Mouse (Mus musculus) liver, postnatal 0 days (tissue): ENCODE measurements around the gene Isg20. TPM values are rescaled to one million over a fixed set of nuclear protein-coding genes. Genes with fewer than 3 reads are reported as not detected.

Experiments
- ATAC-seq: fragments of 200-750 bp; cut with Nextera tagmentation; 2 replicates; pipeline ENCODE4 v1.8.0; 2017; ENCODE audit warnings: mild to moderate bottlenecking, moderate library complexity
- DNase-seq: peaks from one replicate; pipeline ENCODE4 v3.0.0-alpha.2; 2016
- H3K27ac ChIP-seq: fragments of 300-500 bp; sonication (generic); 2 replicates; pipeline ENCODE4 v1.5.1; 2014; ENCODE audit warnings: antibody characterized with exemption, moderate library complexity, mild to moderate bottlenecking, low read depth
- H3K27me3 ChIP-seq: fragments of 300-500 bp; sonication (generic); 2 replicates; pipeline ENCODE4 v1.6.1; 2014; ENCODE audit warnings: low read length, control low read depth, mixed read lengths; ENCODE audit not compliant: insufficient read depth
- H3K36me3 ChIP-seq: fragments of 300-500 bp; sonication (generic); replicated peaks from 2 replicates; pipeline ENCODE4 v1.6.1; 2014; ENCODE audit warnings: mild to moderate bottlenecking, control low read depth, low read length, moderate library complexity, mixed read lengths; ENCODE audit not compliant: insufficient read depth
- H3K4me1 ChIP-seq: fragments of 300-500 bp; sonication (generic); 2 replicates; pipeline ENCODE4 v1.6.1; 2014; ENCODE audit warnings: antibody characterized with exemption, mild to moderate bottlenecking, control low read depth; ENCODE audit not compliant: insufficient read depth
- H3K4me2 ChIP-seq: fragments of 300-500 bp; sonication (generic); 2 replicates; pipeline ENCODE4 v1.6.1; 2014; ENCODE audit warnings: low read depth, mild to moderate bottlenecking, low read length, moderate library complexity, mixed read lengths
- H3K4me3 ChIP-seq: fragments of 300-500 bp; sonication (generic); 2 replicates; pipeline ENCODE4 v1.5.1; 2014; ENCODE audit warnings: low read depth, low read length
- H3K9ac ChIP-seq: fragments of 300-500 bp; sonication (generic); replicated peaks from 2 replicates; pipeline ENCODE4 v1.6.1; 2014; ENCODE audit warnings: mild to moderate bottlenecking, moderate library complexity
- H3K9me3 ChIP-seq: fragments of 300-500 bp; sonication (generic); 2 replicates; pipeline ENCODE4 v1.6.1; 2016; ENCODE audit warnings: mild to moderate bottlenecking, control low read depth, low read length, mixed read lengths
- CTCF ChIP-seq: sonication (generic); IDR thresholded peaks from 2 replicates; pipeline ENCODE4 v1.5.1; 2016; ENCODE audit warnings: antibody characterized with exemption, low read depth
- EP300 ChIP-seq: IDR thresholded peaks from 2 replicates; pipeline ENCODE4 v1.6.1; 2016; ENCODE audit warnings: antibody characterized with exemption, low read depth, mild to moderate bottlenecking
- WGBS: fragments of 180-500 bp; shearing (Covaris S2); extraction: QIAGEN DNeasy Blood & Tissue Kit; methylation state at CpG from one replicate; pipeline ENCODE4 v1.1.7; 2014; ENCODE audit not compliant: insufficient replicate concordance; 5-methylcytosine and 5-hydroxymethylcytosine counted together
- polyA plus RNA-seq: library from polyadenylated mRNA; unstranded; fragments of >200 nt; fragmentation: Nextera tagmentation; extraction: Ambion mirVana; gene quantifications from 2 replicates; pipeline ENCODE4 v1.2.1, GENCODE M21; 2015

Gene Isg20
- polyA plus RNA-seq, 1 experiment from 2014 or later = 108 TPM

DNA sequence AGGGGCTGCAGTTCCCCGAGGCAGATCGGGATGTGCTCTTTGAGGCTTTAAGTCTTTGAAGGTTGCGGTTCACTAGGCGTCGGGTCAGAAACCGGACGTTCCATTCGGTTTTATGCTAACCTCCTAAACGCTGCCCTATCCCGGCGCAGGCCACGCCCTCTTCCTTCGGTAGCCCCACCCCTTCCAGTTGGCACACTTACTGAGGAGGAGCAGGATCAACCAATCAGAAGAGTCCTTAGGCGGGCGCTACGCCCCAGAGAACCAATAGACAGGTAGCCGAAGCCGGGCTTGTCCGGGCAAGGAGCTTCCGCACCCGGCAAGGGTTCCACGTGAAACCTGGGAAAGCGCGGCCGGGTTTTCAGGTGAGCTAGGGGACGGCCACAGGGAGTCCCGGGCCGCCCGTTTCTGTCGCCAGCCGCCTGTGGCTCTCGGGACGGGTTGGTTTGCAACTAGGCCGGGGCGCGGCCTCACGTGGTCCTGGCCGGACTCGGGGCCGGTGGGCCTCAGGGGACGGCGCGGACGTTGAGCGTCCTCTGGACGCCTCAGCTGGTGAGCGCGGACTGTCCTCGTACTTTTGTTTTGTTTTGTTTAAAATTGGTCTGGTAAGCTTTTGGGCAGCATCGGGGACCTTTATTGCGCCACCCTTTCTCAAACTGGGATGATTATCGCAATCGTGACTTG lies 17.4 kb upstream of the Isg20 start, which contains the start of gene Aen:
Gene Aen (plus strand): TSS at position 202 of the 681 bp plus-strand sequence.
- TF ChIP-seq EP300 (peak; percentile 43; the same call in 1 of the 2 replicates), CTCF (no peak)
- DNase-seq = peak; percentile 99
- H3K9me3 ChIP-seq = no peaks in the 10 kb centered on the region
- H3K27me3 ChIP-seq = no peaks in the 10 kb centered on the region
- peak; percentile 99 for ATAC-seq
- under 1% methylated on average over 47 of the region's 53 CpGs for WGBS
- H3K36me3 ChIP-seq = 0 out of 2 replicates have a peak, but pooled peaks cover 3% of the 10 kb centered on the region
- peaks cover 23% of the 10 kb centered on the region for H3K4me1 ChIP-seq
- peak within 1 kb of the TSS; percentile 66; the same call in 1 of the 2 replicates for H3K27ac ChIP-seq
- peak within 1 kb of the TSS; percentile 86 for H3K4me3 ChIP-seq
- peak within 1 kb of the TSS; percentile 80 for H3K9ac ChIP-seq
- H3K4me2 ChIP-seq = peak within 1 kb of the TSS; percentile 94

GRCm38 (mm10) chr7:78897567-78897966 lies 15.7 kb upstream of the Isg20 start:
- Histone ChIP-seq H3K4me2 (peak overlapping the region; percentile 94), H3K27ac (no peak overlapping the region), H3K9me3 (no peaks in the 10 kb centered on the region), H3K36me3 (peaks cover 9% of the 10 kb centered on the region; the same call in 1 of the 2 replicates), H3K9ac (0 out of 2 replicates have a peak overlapping the region, but pooled peaks have one; percentile 5), H3K4me1 (peaks cover 23% of the 10 kb centered on the region), H3K27me3 (no peaks in the 10 kb centered on the region), H3K4me3 (no peak overlapping the region)
- DNase-seq (no peak), ATAC-seq (no peak)
- WGBS = 67% methylated on average over 3 of the region's 3 CpGs
- TF ChIP-seq CTCF = no peak
- no peak for TF ChIP-seq EP300

GRCm38 (mm10) chr7:78903174-78903870 lies 9.9 kb upstream of the Isg20 start:
- TF ChIP-seq CTCF = no peak
- TF ChIP-seq EP300 = no peak
- H3K4me1 ChIP-seq = no peaks in the 10 kb centered on the region
- DNase-seq (peak; percentile 64), ATAC-seq (peak; percentile 91)
- H3K9ac ChIP-seq = no peak overlapping the region
- H3K36me3 ChIP-seq = peaks cover 30% of the 10 kb centered on the region
- H3K27me3 ChIP-seq = no peaks in the 10 kb centered on the region
- no peaks in the 10 kb centered on the region for H3K9me3 ChIP-seq
- 75% methylated on average over 6 of the region's 6 CpGs for WGBS
- no peak overlapping the region for H3K4me3 ChIP-seq
- no peak overlapping the region for H3K4me2 ChIP-seq
- no peak overlapping the region for H3K27ac ChIP-seq

DNA sequence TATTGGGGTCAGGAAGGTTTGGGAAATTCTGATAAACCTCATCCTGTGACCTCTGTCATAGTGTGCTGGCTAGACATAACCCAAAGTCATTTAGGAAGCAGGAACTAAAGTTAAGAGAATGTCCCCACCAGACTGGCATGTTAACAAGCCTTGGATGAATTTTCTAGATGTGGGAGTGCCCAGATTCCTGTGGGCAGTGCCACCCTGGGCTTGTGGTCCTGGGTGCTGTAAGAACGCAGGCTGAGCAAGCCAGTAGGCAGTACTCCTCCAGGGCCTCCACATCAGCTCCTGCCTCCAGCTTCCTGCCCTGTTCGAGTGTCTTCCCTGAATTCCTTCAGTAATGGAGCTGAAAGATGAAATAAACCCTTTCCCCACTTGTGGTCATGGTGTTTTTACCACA lies 9.0 kb upstream of the Isg20 start:
- no peak for ATAC-seq
- DNase-seq = no peak
- no peak overlapping the region for H3K4me2 ChIP-seq
- H3K27me3 ChIP-seq = no peaks in the 10 kb centered on the region
- TF ChIP-seq EP300 = no peak
- H3K4me3 ChIP-seq = no peak overlapping the region
- H3K36me3 ChIP-seq = peaks cover 32% of the 10 kb centered on the region
- H3K9me3 ChIP-seq = no peaks in the 10 kb centered on the region
- no peaks in the 10 kb centered on the region for H3K4me1 ChIP-seq
- no peak overlapping the region for H3K27ac ChIP-seq
- no peak overlapping the region for H3K9ac ChIP-seq
- WGBS = 82% methylated on average over 2 of the region's 2 CpGs

- H3K4me2 ChIP-seq = no peak overlapping the region
- no peaks in the 10 kb centered on the region for H3K9me3 ChIP-seq
- TF ChIP-seq CTCF (no peak), EP300 (no peak)
- peaks cover 31% of the 10 kb centered on the region for H3K36me3 ChIP-seq
- H3K9ac ChIP-seq = no peak overlapping the region
- 88% methylated on average over 6 of the region's 6 CpGs for WGBS
- no peak for ATAC-seq
- no peak overlapping the region for H3K27ac ChIP-seq
- no peak overlapping the region for H3K4me3 ChIP-seq
- peaks cover 21% of the 10 kb centered on the region for H3K4me1 ChIP-seq
- no peaks in the 10 kb centered on the region for H3K27me3 ChIP-seq
- no peak for DNase-seq
Measured at GRCm38 (mm10) chr7:78909026-78909425, 4.2 kb upstream of the Isg20 start.

GRCm38 (mm10) chr7:78910336-78911098 lies 2.7 kb upstream of the Isg20 start:
- H3K36me3 ChIP-seq = peaks cover 25% of the 10 kb centered on the region
- no peak for TF ChIP-seq EP300
- TF ChIP-seq CTCF = peak; percentile 60
- no peaks in the 10 kb centered on the region for H3K9me3 ChIP-seq
- no peak overlapping the region for H3K4me3 ChIP-seq
- WGBS = 46% methylated on average over 6 of the region's 6 CpGs
- H3K4me1 ChIP-seq = peaks cover 29% of the 10 kb centered on the region
- no peak overlapping the region for H3K27ac ChIP-seq
- ATAC-seq (no peak), DNase-seq (no peak)
- no peak overlapping the region for H3K4me2 ChIP-seq
- no peak overlapping the region for H3K9ac ChIP-seq
- no peaks in the 10 kb centered on the region for H3K27me3 ChIP-seq
